9 mouse cellular contexts compared by ENCODE assay signal in the genomic region with DNA sequence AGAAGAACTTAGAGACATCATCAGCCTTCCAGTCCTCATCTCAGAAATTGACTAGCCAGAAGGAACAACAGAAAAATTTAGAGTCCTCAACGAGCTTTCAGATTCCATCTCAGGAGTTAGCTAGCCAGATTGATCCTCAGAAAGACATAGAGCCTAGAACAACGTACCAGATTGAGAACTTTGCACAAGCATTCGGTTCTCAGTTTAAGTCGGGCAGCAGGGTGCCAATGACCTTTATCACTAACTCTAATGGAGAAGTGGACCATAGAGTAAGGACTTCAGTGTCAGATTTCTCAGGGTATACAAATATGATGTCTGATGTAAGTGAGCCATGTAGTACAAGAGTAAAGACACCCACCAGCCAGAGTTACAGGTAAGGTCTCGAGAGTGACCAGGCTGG. TPM values are rescaled to one million over a fixed set of nuclear protein-coding genes. Genes with fewer than 3 reads are reported as not detected.
DNase-seq lines count a peak whose midpoint lies in the region; ATAC-seq and TF ChIP-seq lines count a peak whose summit lies in the region.
"Had no signal": no experiment of that assay in that cellular context is flagged by ENCODE, and none has a peak within 500 bp of the region (broad histone marks: within the 10 kb centered on the region; RNA-seq: fewer than 3 reads in every experiment).

No protein-coding gene starts in this region.

- no peak for ATAC-seq in heart, embryonic 15.5 days (replicated peaks; ENCODE audit: insufficient number of reproducible peaks, insufficient read depth, low FRiP score, low read depth)
- no peak for ATAC-seq in embryonic facial prominence, embryonic 11.5 days (replicated peaks; ENCODE audit: insufficient number of reproducible peaks, low FRiP score, low TSS enrichment, low read depth)
- ATAC-seq in hindbrain, postnatal 0 days = no peak
- no peak for ATAC-seq in midbrain, embryonic 14.5 days (ENCODE audit: low FRiP score, low TSS enrichment)

- no peak overlapping the region for H3K27ac ChIP-seq in heart, embryonic 15.5 days
- H3K27ac ChIP-seq in embryonic facial prominence, embryonic 11.5 days (replicated peaks; ENCODE audit: low read depth, low read length) = no peak overlapping the region
- H3K27ac ChIP-seq in hindbrain, postnatal 0 days = no peak overlapping the region
- H3K27ac ChIP-seq in midbrain, embryonic 14.5 days (replicated peaks; ENCODE audit: low read depth, low read length) = no peak overlapping the region
- no peak overlapping the region for H3K27ac ChIP-seq in cerebellum, adult 2 months (ENCODE audit: insufficient read depth, low read length)

- peaks cover 29% of the 10 kb centered on the region for H3K4me1 ChIP-seq in heart, embryonic 15.5 days (replicated peaks)
- H3K4me1 ChIP-seq in embryonic facial prominence, embryonic 11.5 days (ENCODE audit: control insufficient read depth, insufficient read depth, low read length) = no peaks in the 10 kb centered on the region; the same call in 1 of the 2 replicates
- peaks cover 29% of the 10 kb centered on the region for H3K4me1 ChIP-seq in hindbrain, postnatal 0 days (ENCODE audit: insufficient read depth, low read length)
- peaks cover 31% of the 10 kb centered on the region for H3K4me1 ChIP-seq in midbrain, embryonic 14.5 days (ENCODE audit: control insufficient read depth, insufficient read depth, low read length)
- peaks cover 5% of the 10 kb centered on the region; the same call in 1 of the 2 replicates for H3K4me1 ChIP-seq in cerebellum, adult 2 months (ENCODE audit: control insufficient read depth, insufficient read depth, low read length)

- H3K27me3 ChIP-seq in heart, embryonic 15.5 days = no peaks in the 10 kb centered on the region
- no peaks in the 10 kb centered on the region for H3K27me3 ChIP-seq in embryonic facial prominence, embryonic 11.5 days (ENCODE audit: control insufficient read depth, insufficient read depth, low read length)
- no peaks in the 10 kb centered on the region for H3K27me3 ChIP-seq in hindbrain, postnatal 0 days (ENCODE audit: insufficient read depth, low read length)
- no peaks in the 10 kb centered on the region for H3K27me3 ChIP-seq in midbrain, embryonic 14.5 days (ENCODE audit: control insufficient read depth, insufficient read depth, low read length)
- no peaks in the 10 kb centered on the region for H3K27me3 ChIP-seq in cerebellum, adult 2 months (ENCODE audit: control insufficient read depth, insufficient read depth, low read length)

- peak overlapping the region; percentile 37 for H3K4me2 ChIP-seq in heart, embryonic 15.5 days
- 0 out of 2 replicates have a peak overlapping the region, but pooled peaks have one; percentile 3 for H3K4me2 ChIP-seq in embryonic facial prominence, embryonic 11.5 days (ENCODE audit: low read depth, low read length)
- H3K4me2 ChIP-seq in hindbrain, postnatal 0 days (ENCODE audit: low read depth, low read length) = peak overlapping the region; percentile 37
- peak overlapping the region; percentile 86 for H3K4me2 ChIP-seq in midbrain, embryonic 14.5 days (ENCODE audit: low read length)

- DNase-seq in heart, adult 9 months (ENCODE audit: low spot score in 2 of 2) = no peak
- DNase-seq in embryonic facial prominence, embryonic 11.5 days (ENCODE audit: low spot score) = no peak
- DNase-seq in hindbrain, postnatal 0 days (ENCODE audit: low spot score) = no peak
- no peak for DNase-seq in midbrain, embryonic 14.5 days
- DNase-seq in thymus, postnatal 25 days = no peak
- DNase-seq in cerebellum, adult 2 months = no peak
- DNase-seq in embryo, embryonic 10 days (ENCODE audit: low spot score) = no peak
- DNase-seq: kidney, postnatal 4 days had no signal

- H3K9me3 ChIP-seq in heart, embryonic 15.5 days (replicated peaks) = no peaks in the 10 kb centered on the region
- H3K9me3 ChIP-seq in embryonic facial prominence, embryonic 11.5 days (replicated peaks; ENCODE audit: control insufficient read depth, low read length) = no peaks in the 10 kb centered on the region
- H3K9me3 ChIP-seq in hindbrain, postnatal 0 days (ENCODE audit: low read length) = no peaks in the 10 kb centered on the region
- H3K9me3 ChIP-seq in midbrain, embryonic 14.5 days (ENCODE audit: control insufficient read depth, low read length) = no peaks in the 10 kb centered on the region

- no peak overlapping the region for H3K9ac ChIP-seq in heart, embryonic 15.5 days
- no peak overlapping the region for H3K9ac ChIP-seq in embryonic facial prominence, embryonic 11.5 days (replicated peaks; ENCODE audit: low read length)
- no peak overlapping the region for H3K9ac ChIP-seq in hindbrain, postnatal 0 days (replicated peaks; ENCODE audit: low read length)
- H3K9ac ChIP-seq in midbrain, embryonic 14.5 days (replicated peaks; ENCODE audit: low read length) = no peak overlapping the region

- H3K4me3 ChIP-seq in heart, embryonic 15.5 days = no peak overlapping the region
- H3K4me3 ChIP-seq in embryonic facial prominence, embryonic 11.5 days (ENCODE audit: low read depth, low read length) = 0 out of 2 replicates have a peak overlapping the region, but pooled peaks have one; percentile 5
- no peak overlapping the region for H3K4me3 ChIP-seq in hindbrain, postnatal 0 days (ENCODE audit: low read length)
- H3K4me3 ChIP-seq in midbrain, embryonic 14.5 days (replicated peaks; ENCODE audit: low read depth, low read length) = 0 out of 2 replicates have a peak overlapping the region, but pooled peaks have one; percentile 7
- no peak overlapping the region for H3K4me3 ChIP-seq in cerebellum, adult 2 months (replicated peaks; ENCODE audit: insufficient read depth, low read depth, low read length)

- TF ChIP-seq CTCF in hindbrain, postnatal 0 days (IDR thresholded peaks at IDR 0.05; ENCODE audit: low read depth) = no peak
- TF ChIP-seq CTCF in cerebellum, adult 2 months (IDR thresholded peaks at IDR 0.05; ENCODE audit: borderline replicate concordance, insufficient read depth, low read depth, low read length) = no peak

- 72% methylated on average over 5 of the region's 5 CpGs for WGBS in heart, embryonic 15.5 days
- WGBS in embryonic facial prominence, embryonic 11.5 days = 86% methylated on average over 5 of the region's 5 CpGs
- WGBS in hindbrain, postnatal 0 days = 82% methylated on average over 5 of the region's 5 CpGs
- WGBS in midbrain, embryonic 14.5 days = 90% methylated on average over 5 of the region's 5 CpGs
- 70% methylated on average over 5 of the region's 5 CpGs for whole genome bisulfite sequencing in cerebellum, adult 2 months

- H3K36me3 ChIP-seq in heart, embryonic 15.5 days = peaks cover 5% of the 10 kb centered on the region; the same call in 1 of the 2 replicates
- peaks cover 13% of the 10 kb centered on the region; the same call in 1 of the 2 replicates for H3K36me3 ChIP-seq in embryonic facial prominence, embryonic 11.5 days (replicated peaks; ENCODE audit: control insufficient read depth, insufficient read depth, low read depth, low read length)
- H3K36me3 ChIP-seq in hindbrain, postnatal 0 days (ENCODE audit: insufficient read depth, low read length) = peaks cover 8% of the 10 kb centered on the region; the same call in 1 of the 2 replicates
- H3K36me3 ChIP-seq in midbrain, embryonic 14.5 days (ENCODE audit: control insufficient read depth, insufficient read depth, low read length) = peaks cover 23% of the 10 kb centered on the region

- TF ChIP-seq POLR2A in cerebellum, adult 2 months (IDR thresholded peaks at IDR 0.05; ENCODE audit: borderline replicate concordance, insufficient read depth, low read length) = no peak

RNA-seq across cellular contexts. Expression of a gene that starts 2.9 kb away (rescaled TPM):
- polyA plus RNA-seq in heart, embryonic 15.5 days (2015; fragmentation: Nextera tagmentation; extraction: Ambion mirVana) = 11.7 and 12.6 TPM in 2 replicates
- 41.2 and 42.3 TPM in 2 replicates for polyA plus RNA-seq in embryonic facial prominence, embryonic 11.5 days (2014; fragmentation: Nextera tagmentation; extraction: Ambion mirVana)
- total RNA-seq in hindbrain, postnatal 0 days (2014; rRNA removed) = 22.3 and 25.7 TPM in 2 replicates
- polyA plus RNA-seq in hindbrain, postnatal 0 days (2015; fragmentation: Nextera tagmentation; extraction: Ambion mirVana) = 17.2 and 19.5 TPM in 2 replicates
- 26.6 and 34.7 TPM in 2 replicates for polyA plus RNA-seq in midbrain, embryonic 14.5 days (2014; fragmentation: Nextera tagmentation; extraction: Ambion mirVana)
- polyA plus RNA-seq in cerebellum, adult 2 months (2012; rRNA removed) = 12.1 and 12.6 TPM in 2 replicates

Comparison
In these comparisons a context has a peak if more than half of its experiments do, and no peak if none do; other contexts are left out.
1. H3K4me2 ChIP-seq: peak in every context shown above with its lines; median percentile 86 in midbrain, embryonic 14.5 days; 37 in heart, embryonic 15.5 days; 37 in hindbrain, postnatal 0 days; 3 in embryonic facial prominence, embryonic 11.5 days.
2. H3K4me3 ChIP-seq: peak in embryonic facial prominence, embryonic 11.5 days (single experiment) and midbrain, embryonic 14.5 days (single experiment); none in heart, embryonic 15.5 days (single experiment), hindbrain, postnatal 0 days (single experiment) and cerebellum, adult 2 months (single experiment).